Mouse (Mus musculus) embryonic facial prominence, embryonic 11.5 days (tissue): ENCODE measurements at regions not wholly inside any gene's neighbourhood (a gene's known extent, or its start where the extent isn't known, plus 50 kb on each side); places are given as distances from the start of the nearest gene placed in this dataset.

Experiments used
- ATAC-seq: fragments of 200-750 bp; cut with Nextera tagmentation; replicated peaks from 2 replicates; pipeline ENCODE4 v1.8.0; 2017; ENCODE audit warnings: low read depth; ENCODE audit not compliant: insufficient number of reproducible peaks, low FRiP score, low TSS enrichment
- DNase-seq: peaks from one replicate; pipeline ENCODE4 v3.0.0-alpha.2; 2015; ENCODE audit warnings: low spot score
- H3K27ac ChIP-seq: fragments of 300-500 bp; sonication (generic); replicated peaks from 2 replicates; pipeline ENCODE4 v1.5.1; 2014; ENCODE audit warnings: mild to moderate bottlenecking, low read depth, low read length, control low read depth
- H3K27me3 ChIP-seq: fragments of 300-500 bp; sonication (generic); 2 replicates; pipeline ENCODE4 v1.6.1; 2014; ENCODE audit warnings: mild to moderate bottlenecking, low read length, moderate library complexity, mixed read lengths; ENCODE audit not compliant: control insufficient read depth, insufficient read depth
- H3K36me3 ChIP-seq: fragments of 300-500 bp; sonication (generic); replicated peaks from 2 replicates; pipeline ENCODE4 v1.6.1; 2014; ENCODE audit warnings: low read depth, mild to moderate bottlenecking, low read length, moderate library complexity, mixed read lengths; ENCODE audit not compliant: control insufficient read depth, insufficient read depth
- H3K4me1 ChIP-seq: fragments of 300-500 bp; sonication (generic); 2 replicates; pipeline ENCODE4 v1.6.1; 2014; ENCODE audit warnings: low read length, mixed read lengths; ENCODE audit not compliant: control insufficient read depth, insufficient read depth
- H3K4me2 ChIP-seq: fragments of 300-500 bp; sonication (generic); 2 replicates; pipeline ENCODE4 v1.6.1; 2014; ENCODE audit warnings: low read depth, mild to moderate bottlenecking, control low read depth, low read length, moderate library complexity
- H3K4me3 ChIP-seq: fragments of 300-500 bp; sonication (generic); 2 replicates; pipeline ENCODE4 v1.5.1; 2014; ENCODE audit warnings: low read depth, low read length, control low read depth
- H3K9ac ChIP-seq: fragments of 300-500 bp; sonication (generic); replicated peaks from 2 replicates; pipeline ENCODE4 v1.6.1; 2014; ENCODE audit warnings: mild to moderate bottlenecking, control low read depth, low read length
- H3K9me3 ChIP-seq: fragments of 300-500 bp; sonication (generic); replicated peaks from 2 replicates; pipeline ENCODE4 v1.6.1; 2016; ENCODE audit warnings: mild to moderate bottlenecking, low read length, inconsistent platforms, mixed read lengths; ENCODE audit not compliant: control insufficient read depth
- WGBS: fragments of 180-500 bp; shearing (Covaris S2); extraction: QIAGEN DNeasy Blood & Tissue Kit; methylation state at CpG from one replicate; pipeline ENCODE4 v1.1.7; 2014; 5-methylcytosine and 5-hydroxymethylcytosine counted together

GRCm38 (mm10) chr12:112411612-112412350 is 77.5 kb upstream of the A530016L24Rik start:
- Histone ChIP-seq H3K9ac (no peak overlapping the region), H3K27me3 (no peaks in the 10 kb centered on the region), H3K9me3 (no peaks in the 10 kb centered on the region), H3K4me3 (no peak overlapping the region), H3K36me3 (no peaks in the 10 kb centered on the region), H3K27ac (no peak overlapping the region), H3K4me2 (no peak overlapping the region; the same call in 1 of the 2 replicates), H3K4me1 (no peaks in the 10 kb centered on the region; the same call in 1 of the 2 replicates)
- peak; percentile 40 for DNase-seq
- ATAC-seq: 0 out of 2 replicates have a peak, but pooled peaks have one; percentile 56
- WGBS: 11% methylated on average over 13 of the region's 13 CpGs

GRCm38 (mm10) chr12:112412351-112412697 is 76.9 kb upstream of the A530016L24Rik start:
- no peaks in the 10 kb centered on the region for H3K36me3 ChIP-seq
- H3K4me2 ChIP-seq: no peak overlapping the region
- DNase-seq (no peak), ATAC-seq (no peak)
- no peaks in the 10 kb centered on the region for H3K9me3 ChIP-seq
- H3K27me3 ChIP-seq: no peaks in the 10 kb centered on the region
- 35% methylated on average over 2 of the region's 2 CpGs for WGBS
- H3K27ac ChIP-seq: no peak overlapping the region
- no peak overlapping the region for H3K4me3 ChIP-seq
- no peaks in the 10 kb centered on the region; the same call in 1 of the 2 replicates for H3K4me1 ChIP-seq
- H3K9ac ChIP-seq: no peak overlapping the region

- Histone ChIP-seq H3K9ac (no peak overlapping the region), H3K4me3 (no peak overlapping the region), H3K4me1 (no peaks in the 10 kb centered on the region; the same call in 1 of the 2 replicates), H3K27ac (no peak overlapping the region), H3K27me3 (no peaks in the 10 kb centered on the region), H3K4me2 (no peak overlapping the region), H3K9me3 (no peaks in the 10 kb centered on the region), H3K36me3 (no peaks in the 10 kb centered on the region)
- 80% methylated on average over 18 of the region's 18 CpGs for WGBS
- DNase-seq (no peak), ATAC-seq (no peak)
These were observed 73.2 kb upstream of the A530016L24Rik start for GRCm38 (mm10) chr12:112415926-112416473.

GRCm38 (mm10) chr12:112416537-112416936 is 72.7 kb upstream of the A530016L24Rik start:
- 83% methylated on average over 13 of the region's 13 CpGs for WGBS
- H3K36me3 ChIP-seq: no peaks in the 10 kb centered on the region
- no peak overlapping the region for H3K4me2 ChIP-seq
- no peak for DNase-seq
- H3K27me3 ChIP-seq: no peaks in the 10 kb centered on the region
- no peaks in the 10 kb centered on the region for H3K9me3 ChIP-seq
- H3K4me1 ChIP-seq: no peaks in the 10 kb centered on the region; the same call in 1 of the 2 replicates
- no peak overlapping the region for H3K27ac ChIP-seq
- no peak overlapping the region for H3K4me3 ChIP-seq
- no peak overlapping the region for H3K9ac ChIP-seq
- ATAC-seq: no peak

GRCm38 (mm10) chr12:112418636-112419035 is 70.6 kb upstream of the A530016L24Rik start:
- Histone ChIP-seq H3K9me3 (no peaks in the 10 kb centered on the region), H3K27me3 (no peaks in the 10 kb centered on the region), H3K9ac (no peak overlapping the region), H3K4me3 (no peak overlapping the region), H3K36me3 (no peaks in the 10 kb centered on the region), H3K4me1 (no peaks in the 10 kb centered on the region), H3K27ac (no peak overlapping the region), H3K4me2 (no peak overlapping the region)
- ATAC-seq (no peak), DNase-seq (no peak)
- 83% methylated on average over 12 of the region's 12 CpGs for WGBS

GRCm38 (mm10) chr12:112422177-112422576 is 67.1 kb upstream of the A530016L24Rik start:
- WGBS: 80% methylated on average over 9 of the region's 9 CpGs
- H3K9me3 ChIP-seq: no peaks in the 10 kb centered on the region
- H3K9ac ChIP-seq: no peak overlapping the region
- H3K36me3 ChIP-seq: no peaks in the 10 kb centered on the region
- no peaks in the 10 kb centered on the region for H3K4me1 ChIP-seq
- H3K27me3 ChIP-seq: no peaks in the 10 kb centered on the region
- no peak overlapping the region for H3K4me2 ChIP-seq
- H3K27ac ChIP-seq: no peak overlapping the region
- DNase-seq (no peak), ATAC-seq (no peak)
- H3K4me3 ChIP-seq: no peak overlapping the region

GRCm38 (mm10) chr12:112424150-112424549 is 65.1 kb upstream of the A530016L24Rik start:
- Histone ChIP-seq H3K9me3 (no peaks in the 10 kb centered on the region), H3K4me1 (no peaks in the 10 kb centered on the region), H3K4me3 (no peak overlapping the region), H3K36me3 (no peaks in the 10 kb centered on the region), H3K9ac (no peak overlapping the region), H3K27me3 (no peaks in the 10 kb centered on the region), H3K27ac (no peak overlapping the region), H3K4me2 (no peak overlapping the region)
- DNase-seq (no peak), ATAC-seq (no peak)
- 92% methylated on average over 6 of the region's 6 CpGs for WGBS

GRCm38 (mm10) chr12:112426681-112427080 is 62.6 kb upstream of the A530016L24Rik start:
- Histone ChIP-seq H3K27me3 (no peaks in the 10 kb centered on the region), H3K4me3 (no peak overlapping the region), H3K4me1 (no peaks in the 10 kb centered on the region), H3K9ac (no peak overlapping the region), H3K36me3 (no peaks in the 10 kb centered on the region), H3K27ac (no peak overlapping the region), H3K9me3 (no peaks in the 10 kb centered on the region), H3K4me2 (no peak overlapping the region)
- DNase-seq (no peak), ATAC-seq (no peak)
- WGBS: 84% methylated on average over 9 of the region's 9 CpGs
